Mouse (Mus musculus): ENCODE data around the gene Tmigd3.

Gene Tmigd3

DNA sequence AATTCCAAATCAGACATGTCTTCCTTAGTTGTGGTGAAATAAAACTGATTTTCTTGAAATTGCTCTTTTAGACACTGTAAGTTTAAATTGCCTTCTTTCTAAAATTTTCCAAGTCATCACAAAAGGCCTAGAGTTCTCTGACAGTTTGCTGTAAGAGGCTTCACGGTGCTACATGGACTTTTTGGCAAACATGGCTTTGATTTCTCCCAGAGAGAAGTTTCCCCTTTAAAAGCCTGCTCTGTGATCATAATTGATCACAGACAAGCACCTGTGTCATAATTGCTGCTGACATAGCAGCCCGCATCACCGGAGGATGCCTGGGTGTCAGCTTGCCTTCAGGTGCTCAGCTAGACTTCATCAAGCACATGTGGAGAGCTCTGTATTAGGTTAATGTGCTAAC is at the start of gene Tmigd3, which contains the start of gene Adora3:
Tmigd3 (plus strand) TSS at position 346 of the 400 bp plus-strand sequence.
Adora3 (plus strand) TSS at position 301 of the 400 bp plus-strand sequence.
- no peak for DNase-seq (ENCODE audit: low spot score in 2 of 2)

DNA sequence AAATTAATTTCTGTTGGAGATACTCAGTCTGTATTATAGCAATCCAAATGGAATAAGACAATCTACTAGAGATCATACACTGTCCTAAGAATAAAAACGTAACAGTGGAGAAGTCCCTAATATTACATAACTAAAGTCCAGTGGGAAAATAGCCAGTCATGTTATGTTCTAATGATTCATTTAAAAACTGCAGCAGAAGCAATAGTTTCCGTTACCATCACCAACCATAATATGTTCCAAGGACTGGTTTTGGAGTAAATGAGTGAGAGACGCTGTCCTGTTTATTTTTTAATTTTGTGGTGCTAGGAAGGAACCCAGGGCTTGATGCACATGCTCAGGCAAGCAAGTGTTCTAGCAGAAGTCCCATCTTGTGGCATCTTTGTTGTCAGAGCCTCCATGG is 49.2 kb upstream of the Tmigd3 start:
- no peak for DNase-seq (ENCODE audit: low spot score in 2 of 2)

GRCm38 (mm10) chr3:105823609-105824008 is 47.1 kb upstream of the Tmigd3 start:
- no peak for DNase-seq (ENCODE audit: low spot score in 2 of 2)

- no peak for DNase-seq (ENCODE audit: low spot score in 2 of 2)
These were observed 46.6 kb upstream of the Tmigd3 start for GRCm38 (mm10) chr3:105824103-105824502.

DNA sequence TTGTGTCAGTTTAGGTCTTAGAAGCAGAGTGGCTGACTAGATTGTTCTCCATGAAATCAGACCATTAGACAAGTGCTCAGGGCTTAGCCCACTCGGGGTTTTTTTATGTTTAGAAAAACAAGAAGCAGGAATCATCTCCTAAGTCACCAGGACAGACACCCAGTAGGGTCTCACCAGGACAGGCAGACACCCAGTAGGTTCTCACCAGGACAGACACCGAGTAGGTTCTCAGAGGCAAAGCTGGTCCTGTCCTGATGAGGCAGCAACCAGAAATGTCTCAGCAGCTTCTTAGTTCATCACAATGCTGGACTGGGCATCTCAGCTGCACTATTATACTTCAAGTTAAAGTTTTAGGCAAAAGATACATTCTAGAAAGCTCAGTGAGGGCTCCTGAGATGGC is 46.0 kb upstream of the Tmigd3 start:
- DNase-seq (ENCODE audit: low spot score in 2 of 2) = no peak

DNA sequence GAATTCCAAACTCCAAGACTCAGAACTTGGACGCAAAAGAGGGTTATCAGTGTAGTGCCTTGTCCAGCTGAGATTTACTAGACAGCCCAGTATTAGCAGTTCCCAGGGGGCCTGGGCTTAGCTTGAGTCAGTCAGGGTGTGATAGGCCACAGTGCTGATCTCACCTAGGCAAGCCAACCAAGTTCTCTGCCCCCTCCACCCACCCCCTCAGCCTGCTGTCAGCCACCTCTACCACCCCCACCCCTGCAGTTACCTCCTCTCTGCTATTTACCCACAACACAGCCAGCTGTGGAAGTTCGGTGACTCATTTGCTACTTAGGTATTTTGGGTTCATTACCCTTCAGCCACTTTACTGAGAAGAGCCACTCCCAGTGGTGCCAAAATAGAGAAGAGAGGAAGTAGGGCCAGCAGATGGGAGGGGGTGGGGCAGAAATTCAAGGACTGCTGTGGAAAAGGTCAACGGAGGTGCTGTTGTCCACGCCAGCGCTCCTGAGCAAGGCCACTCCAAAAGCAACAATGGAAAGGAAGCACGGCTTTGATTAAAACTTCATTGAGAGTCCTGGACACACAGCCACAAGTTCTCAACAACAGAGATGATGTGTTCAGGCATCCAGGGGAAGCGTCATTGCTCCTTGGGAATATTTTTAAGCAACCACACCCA is 45.1 kb upstream of the Tmigd3 start:
- DNase-seq (ENCODE audit: low spot score in 2 of 2) = peak; percentile 56 to 57

DNA sequence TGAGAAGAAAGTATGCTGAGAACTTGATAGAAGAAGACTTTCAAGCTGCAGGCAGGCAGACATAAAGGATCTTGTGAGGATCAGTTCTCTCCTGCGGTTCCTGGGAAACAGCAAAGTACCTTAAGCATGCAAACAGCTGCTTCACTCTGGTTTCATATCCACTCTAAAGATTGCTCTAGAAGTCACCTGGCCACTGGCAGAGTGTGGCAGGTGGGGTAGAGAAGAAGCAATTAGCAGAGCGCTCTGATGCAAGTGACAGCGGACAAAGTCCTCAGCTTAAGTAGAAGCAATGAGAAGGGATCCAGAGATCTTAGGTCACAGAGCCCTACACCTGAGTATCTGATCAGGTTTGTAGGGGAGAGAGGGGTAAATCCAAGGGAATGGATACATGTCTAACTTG is 39.1 kb upstream of the Tmigd3 start:
- DNase-seq (ENCODE audit: low spot score in 2 of 2) = no peak

DNA sequence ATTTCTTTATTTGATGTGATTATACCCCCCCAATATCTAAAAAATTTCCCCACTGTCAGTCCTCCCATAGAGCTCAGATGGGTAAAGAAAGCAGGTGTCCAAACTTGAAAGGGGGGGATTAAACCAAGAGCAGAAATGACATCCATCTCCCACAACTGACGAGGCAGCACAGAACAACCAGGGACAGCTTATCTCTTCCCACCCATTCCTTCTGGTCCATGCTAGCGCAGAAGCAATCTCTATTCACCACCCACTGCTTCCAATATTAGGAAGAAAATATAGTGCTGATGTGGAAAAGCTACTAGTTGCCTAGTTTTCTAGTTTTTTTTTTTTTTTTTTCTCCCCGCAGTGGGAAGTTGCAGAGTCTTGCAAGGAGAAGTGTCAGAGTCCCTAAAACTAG is 34.8 kb upstream of the Tmigd3 start:
- no peak for DNase-seq (ENCODE audit: low spot score in 2 of 2)

- DNase-seq (ENCODE audit: low spot score in 2 of 2) = no peak
These were observed 33.8 kb upstream of the Tmigd3 start for GRCm38 (mm10) chr3:105836883-105837282.

DNA sequence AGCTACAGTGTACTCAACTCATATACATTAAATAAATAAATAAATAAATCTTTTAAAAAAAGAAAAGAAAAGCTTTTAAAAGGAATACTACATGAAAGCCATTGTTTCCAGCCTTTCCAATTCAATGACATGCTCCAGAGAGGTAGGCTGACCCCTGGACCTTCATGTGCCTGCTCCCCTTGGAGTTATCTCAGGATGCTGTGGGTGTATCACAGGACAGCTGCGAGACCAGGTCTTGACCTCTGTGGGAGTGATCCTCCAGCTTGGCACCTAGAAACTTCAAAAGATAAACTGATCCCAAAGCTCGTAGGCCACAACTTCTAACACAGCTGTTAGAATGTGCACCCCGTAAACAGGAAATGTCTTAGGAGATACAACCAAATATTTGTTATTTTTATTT is 32.0 kb upstream of the Tmigd3 start:
- DNase-seq (ENCODE audit: low spot score in 2 of 2) = no peak

DNA sequence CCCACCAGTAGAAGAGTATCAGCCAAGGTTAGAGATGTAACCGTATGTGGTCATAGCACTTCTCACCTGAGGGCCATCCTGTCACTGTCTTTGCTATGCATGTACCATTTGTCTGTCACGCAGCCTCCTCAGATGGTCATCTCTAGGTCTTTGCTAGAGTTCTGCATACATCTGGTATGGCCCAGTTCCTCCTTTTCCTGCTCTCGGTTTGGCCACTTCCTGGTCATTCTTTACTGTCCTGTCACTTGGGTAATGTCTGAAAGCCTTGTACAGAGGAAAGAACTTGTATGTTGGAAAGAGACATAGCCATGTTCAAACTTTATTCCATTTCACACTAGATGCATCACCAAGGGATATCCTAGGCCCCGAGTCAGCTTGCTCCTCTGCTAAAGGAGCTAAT is 30.9 kb upstream of the Tmigd3 start:
- no peak for DNase-seq (ENCODE audit: low spot score in 2 of 2)

- DNase-seq (ENCODE audit: low spot score in 2 of 2) = no peak
These were observed 24.2 kb upstream of the Tmigd3 start for GRCm38 (mm10) chr3:105846294-105847069.

DNA sequence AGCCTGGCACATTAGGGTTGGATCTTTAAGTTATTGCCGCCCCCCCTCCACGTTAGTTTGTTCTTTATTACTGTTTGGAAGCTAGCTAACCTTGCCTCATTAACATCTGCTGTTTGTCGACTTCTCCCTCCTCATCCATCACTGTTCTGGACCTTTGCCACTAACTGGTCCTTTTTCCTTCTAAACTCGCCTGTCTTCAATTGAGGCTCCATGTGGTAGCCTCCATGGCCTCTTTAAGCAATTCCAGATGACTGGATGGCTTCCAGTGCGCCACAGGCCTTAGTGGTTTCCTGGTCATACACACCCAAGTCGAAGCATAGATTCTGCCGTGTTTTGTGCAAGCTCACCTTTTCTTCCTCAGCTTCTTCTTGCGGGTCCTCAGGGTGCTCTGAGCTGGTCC is 16.9 kb upstream of the Tmigd3 start:
- DNase-seq (ENCODE audit: low spot score in 2 of 2) = no peak

GRCm38 (mm10) chr3:105854786-105855185 is 15.9 kb upstream of the Tmigd3 start:
- no peak for DNase-seq (ENCODE audit: low spot score in 2 of 2)

DNA sequence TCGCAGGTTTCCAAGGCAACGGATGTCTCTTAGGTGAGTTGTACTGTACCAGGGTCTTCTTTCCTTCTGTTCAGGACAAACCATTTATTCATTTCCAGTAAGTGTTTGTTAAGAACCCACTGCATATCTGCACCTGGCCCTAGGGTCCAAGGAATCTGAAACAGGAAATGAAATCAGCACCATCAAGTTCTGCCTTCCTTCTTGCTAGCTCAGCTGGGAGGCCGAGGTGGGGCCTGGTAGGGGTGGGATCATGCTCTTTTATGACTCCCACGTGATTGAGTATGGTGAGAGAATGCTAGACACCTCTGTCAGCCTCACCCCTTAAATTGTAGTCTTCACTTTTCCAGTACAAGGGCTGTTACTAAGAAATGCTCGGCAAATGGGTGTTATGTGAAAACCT is 13.2 kb upstream of the Tmigd3 start:
- peak in 1 of 2 experiments; percentile 6 for DNase-seq (ENCODE audit: low spot score in 2 of 2)

DNA sequence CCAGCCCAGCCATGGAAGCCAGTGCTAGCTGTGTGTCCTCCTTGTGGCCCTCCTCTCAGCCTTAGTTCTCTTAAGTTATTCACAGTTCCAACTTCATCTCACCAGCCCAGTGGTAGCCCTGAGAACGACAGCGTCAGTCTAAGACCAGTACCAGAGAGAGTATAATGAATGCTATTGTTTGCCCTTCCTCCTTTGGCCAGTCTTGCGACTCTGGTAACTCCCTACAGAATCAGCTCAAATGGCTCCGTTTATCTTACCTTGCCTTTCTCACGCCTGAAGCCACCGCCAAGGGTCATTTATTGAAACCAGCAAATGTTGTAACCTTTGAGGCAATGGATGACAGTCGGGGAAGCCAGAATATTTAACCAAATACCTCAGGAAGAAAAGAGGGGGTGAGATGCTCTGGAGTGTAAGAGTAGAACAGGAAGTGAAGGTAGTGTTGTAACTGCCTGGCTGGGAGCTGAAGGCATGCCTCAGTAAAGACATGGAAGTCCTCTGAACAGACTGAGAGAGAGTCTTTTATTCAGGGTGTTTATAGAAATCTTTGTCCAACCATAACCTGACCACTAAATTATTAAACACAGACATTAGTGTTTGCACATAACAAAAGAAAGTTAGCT is 8.8 kb upstream of the Tmigd3 start:
- DNase-seq (ENCODE audit: low spot score in 2 of 2) = no peak

DNA sequence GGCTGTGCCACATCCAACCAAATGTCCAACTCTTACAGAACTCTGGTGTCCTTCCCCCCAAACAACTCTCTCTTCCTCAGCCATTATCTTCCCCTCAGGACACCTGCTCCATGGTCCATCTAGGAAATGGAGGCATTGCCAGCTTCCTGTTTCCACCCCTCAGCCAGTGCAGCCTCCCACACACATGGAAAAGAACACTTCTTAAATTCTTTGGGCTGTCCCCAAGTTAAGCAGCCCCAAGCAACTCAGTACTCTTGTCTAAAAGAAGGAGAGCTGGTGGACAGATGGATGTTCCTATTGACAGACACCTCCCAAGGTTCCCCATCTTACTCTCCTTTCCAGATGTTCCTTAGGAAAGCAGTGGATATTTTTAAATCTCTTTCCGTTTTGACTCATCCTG is 6.6 kb upstream of the Tmigd3 start:
- no peak for DNase-seq (ENCODE audit: low spot score in 2 of 2)

DNA sequence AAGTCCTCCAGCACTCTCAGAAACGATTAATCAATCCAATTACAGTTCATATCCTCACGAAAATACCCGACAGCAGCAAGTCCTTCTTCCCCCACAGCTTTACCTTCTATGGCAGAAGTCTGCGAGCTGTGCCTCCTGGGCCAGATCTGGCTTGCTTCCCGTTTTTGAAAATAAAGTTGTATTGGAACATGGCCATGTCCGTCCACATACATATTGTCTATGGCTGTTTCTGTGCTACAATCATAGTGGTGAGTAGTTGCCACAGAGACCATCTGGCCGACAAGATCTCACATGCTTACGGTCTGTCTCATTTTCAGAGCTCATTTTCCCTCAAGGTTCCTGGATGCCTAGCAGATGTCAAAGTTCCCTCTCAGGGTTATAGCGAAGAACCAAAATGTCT is 5.6 kb upstream of the Tmigd3 start:
- no peak for DNase-seq (ENCODE audit: low spot score in 2 of 2)

- no peak for DNase-seq (ENCODE audit: low spot score in 2 of 2)
These were observed 2.6 kb upstream of the Tmigd3 start for GRCm38 (mm10) chr3:105868135-105868534.

- no peak for DNase-seq (ENCODE audit: low spot score in 2 of 2)
These were observed 1.3 kb downstream of the Tmigd3 start for GRCm38 (mm10) chr3:105872034-105872433.

DNA sequence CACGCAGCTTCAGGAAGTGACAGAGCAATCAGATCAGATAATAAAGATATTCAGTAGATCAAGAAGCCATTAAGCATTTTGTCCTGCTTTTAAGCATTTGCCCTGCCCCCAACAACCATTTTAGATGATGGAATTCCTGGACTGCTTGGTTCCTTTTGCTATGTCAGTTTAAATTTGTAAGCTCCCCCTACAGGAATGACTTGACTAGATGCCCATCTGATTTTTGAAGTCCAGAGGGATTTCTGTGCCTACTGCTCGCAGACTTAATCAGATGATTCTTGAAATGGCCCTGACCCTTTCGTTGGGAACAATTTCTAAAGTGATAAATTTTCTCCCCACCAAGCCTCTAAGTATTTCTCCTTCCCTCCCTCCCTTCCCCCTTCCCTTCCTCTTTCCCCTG is 1.9 kb downstream of the Tmigd3 start:
- DNase-seq (ENCODE audit: low spot score in 2 of 2) = no peak

DNA sequence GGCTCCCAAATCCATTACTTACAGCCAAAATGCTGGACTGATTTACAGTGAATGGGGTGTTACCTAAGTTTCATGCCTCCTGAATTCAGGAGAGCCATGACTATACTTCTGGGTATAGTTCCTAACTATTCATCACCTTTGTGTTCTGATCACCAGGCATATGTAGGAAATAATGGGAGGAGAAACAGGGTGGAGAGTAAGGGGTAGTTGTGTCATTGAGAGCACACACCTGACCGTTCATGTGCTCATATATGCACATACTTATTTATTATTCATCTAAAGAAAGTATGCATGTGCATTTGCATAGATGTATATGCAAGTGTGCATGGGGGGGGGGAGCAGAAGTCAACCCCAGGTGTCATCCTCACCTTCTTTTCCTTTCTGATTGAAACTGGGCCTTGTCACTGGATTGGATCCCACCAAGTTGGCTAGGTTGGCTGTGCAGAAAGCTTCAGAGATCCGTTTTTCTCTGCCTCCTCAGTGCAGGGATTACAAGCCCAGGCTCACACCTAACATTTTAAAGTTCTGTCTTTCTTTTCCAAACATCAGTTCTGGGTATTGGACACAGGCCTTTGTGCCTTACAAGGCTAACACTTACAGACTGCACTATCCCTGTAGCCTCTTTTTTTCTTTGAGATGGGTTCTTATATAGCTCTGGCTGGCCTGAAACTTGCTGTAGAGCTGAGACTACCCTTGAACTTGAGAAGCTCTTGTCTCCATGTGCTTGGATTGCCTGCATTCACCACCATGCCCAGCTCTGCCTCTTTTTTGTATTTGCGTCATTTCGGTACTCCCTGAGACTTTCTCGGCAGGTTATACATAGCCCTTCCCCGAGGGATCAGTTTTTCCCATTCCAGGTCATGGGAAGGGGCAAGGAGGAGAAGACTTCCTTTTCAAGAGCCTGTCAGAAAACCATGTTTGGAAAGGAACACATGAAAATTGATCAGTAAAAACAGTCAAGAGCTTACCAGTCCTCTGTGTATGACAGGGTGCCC is 3.0 kb downstream of the Tmigd3 start:
- DNase-seq (ENCODE audit: low spot score in 2 of 2) = no peak
